Mouse (Mus musculus): Measurements from ENCODE around the gene Tex19.2. TPM values are rescaled to one million over a fixed set of nuclear protein-coding genes. Genes with fewer than 3 reads are reported as not detected.
"Not testable (repeated sequence)": the region's sequence is repeated elsewhere in the genome, so short reads cannot be mapped to it uniquely, and the experiment has no call there.

Tex19.2 gene
- polyA plus RNA-seq, 1 experiment from 2014 or later, result not detected

- Histone ChIP-seq H3K4me2 (ENCODE audit: low read depth) (no peak overlapping the region), H3K36me3 (ENCODE audit: control insufficient read depth, insufficient read depth, low read length) (no peaks in the 10 kb centered on the region), H3K27me3 (ENCODE audit: control insufficient read depth, insufficient read depth, low read length) (no peaks in the 10 kb centered on the region), H3K9ac (ENCODE audit: low read length) (no peak overlapping the region), H3K9me3 (ENCODE audit: control insufficient read depth, low read length) (no peaks in the 10 kb centered on the region), H3K4me3 (ENCODE audit: low read depth, low read length) (no peak overlapping the region), H3K4me1 (ENCODE audit: control insufficient read depth, insufficient read depth, low read length) (no peaks in the 10 kb centered on the region), H3K27ac (ENCODE audit: low read depth, low read length) (no peak overlapping the region)
- DNase-seq (ENCODE audit: low spot score) (no peak), ATAC-seq (ENCODE audit: insufficient read depth, low FRiP score, low TSS enrichment) (no peak)
- WGBS, result 83% methylated on average over 5 of the region's 5 CpGs
These were observed 33.3 kb downstream of the Tex19.2 start for GRCm38 (mm10) chr11:121085181-121085580.

GRCm38 (mm10) chr11:121082857-121083500 is 35.5 kb downstream of the Tex19.2 start:
- Histone ChIP-seq H3K9me3 (ENCODE audit: control insufficient read depth, low read length) (no peaks in the 10 kb centered on the region), H3K36me3 (ENCODE audit: control insufficient read depth, insufficient read depth, low read length) (no peaks in the 10 kb centered on the region), H3K4me3 (ENCODE audit: low read depth, low read length) (no peak overlapping the region), H3K27ac (ENCODE audit: low read depth, low read length) (no peak overlapping the region), H3K27me3 (ENCODE audit: control insufficient read depth, insufficient read depth, low read length) (no peaks in the 10 kb centered on the region), H3K9ac (ENCODE audit: low read length) (no peak overlapping the region), H3K4me2 (ENCODE audit: low read depth) (no peak overlapping the region), H3K4me1 (ENCODE audit: control insufficient read depth, insufficient read depth, low read length) (no peaks in the 10 kb centered on the region)
- 83% methylated on average over 6 of the region's 6 CpGs for WGBS
- no peak for DNase-seq (ENCODE audit: low spot score)
- ATAC-seq (ENCODE audit: insufficient read depth, low FRiP score, low TSS enrichment), result no peak

GRCm38 (mm10) chr11:121082250-121082649 is 36.2 kb downstream of the Tex19.2 start:
- Histone ChIP-seq H3K4me3 (ENCODE audit: low read depth, low read length) (no peak overlapping the region), H3K27ac (ENCODE audit: low read depth, low read length) (no peak overlapping the region), H3K27me3 (ENCODE audit: control insufficient read depth, insufficient read depth, low read length) (no peaks in the 10 kb centered on the region), H3K4me1 (ENCODE audit: control insufficient read depth, insufficient read depth, low read length) (no peaks in the 10 kb centered on the region), H3K36me3 (ENCODE audit: control insufficient read depth, insufficient read depth, low read length) (no peaks in the 10 kb centered on the region), H3K9me3 (ENCODE audit: control insufficient read depth, low read length) (no peaks in the 10 kb centered on the region), H3K4me2 (ENCODE audit: low read depth) (no peak overlapping the region), H3K9ac (ENCODE audit: low read length) (no peak overlapping the region)
- WGBS, result 85% methylated on average over 3 of the region's 3 CpGs
- no peak for ATAC-seq (ENCODE audit: insufficient read depth, low FRiP score, low TSS enrichment)
- no peak for DNase-seq (ENCODE audit: low spot score)

GRCm38 (mm10) chr11:121081120-121081519 is 37.4 kb downstream of the Tex19.2 start, which contains the start of gene Sectm1a:
TSS of gene Sectm1a (minus strand) at chr11:121081220.
- H3K4me3 ChIP-seq (ENCODE audit: low read depth, low read length), result no peak within 1 kb of the TSS
- 81% methylated on average over 3 of the region's 3 CpGs for WGBS
- no peak for DNase-seq (ENCODE audit: low spot score)

GRCm38 (mm10) chr11:121080330-121080729 is 38.1 kb downstream of the Tex19.2 start:
- DNase-seq (ENCODE audit: low spot score), result no peak
- H3K9ac ChIP-seq (ENCODE audit: low read length), result no peak overlapping the region
- H3K4me3 ChIP-seq (ENCODE audit: low read depth, low read length), result no peak overlapping the region
- no peak for ATAC-seq (ENCODE audit: insufficient read depth, low FRiP score, low TSS enrichment)
- no peaks in the 10 kb centered on the region for H3K27me3 ChIP-seq (ENCODE audit: control insufficient read depth, insufficient read depth, low read length)
- no peaks in the 10 kb centered on the region for H3K9me3 ChIP-seq (ENCODE audit: control insufficient read depth, low read length)
- no peak overlapping the region for H3K27ac ChIP-seq (ENCODE audit: low read depth, low read length)
- no peak overlapping the region for H3K4me2 ChIP-seq (ENCODE audit: low read depth)
- H3K36me3 ChIP-seq (ENCODE audit: control insufficient read depth, insufficient read depth, low read length), result no peaks in the 10 kb centered on the region
- no peaks in the 10 kb centered on the region for H3K4me1 ChIP-seq (ENCODE audit: control insufficient read depth, insufficient read depth, low read length)
- WGBS, result 93% methylated on average over 8 of the region's 8 CpGs

More at GRCm38 (mm10) chr11:121081120-121081519, 37.4 kb downstream of the Tex19.2 start, which contains the start of gene Sectm1a:
- ATAC-seq (ENCODE audit: insufficient read depth, low FRiP score, low TSS enrichment), result no peak
- no peaks in the 10 kb centered on the region for H3K36me3 ChIP-seq (ENCODE audit: control insufficient read depth, insufficient read depth, low read length)
- H3K4me2 ChIP-seq (ENCODE audit: low read depth), result no peak within 1 kb of the TSS
- H3K9ac ChIP-seq (ENCODE audit: low read length), result no peak within 1 kb of the TSS
- no peaks in the 10 kb centered on the region for H3K27me3 ChIP-seq (ENCODE audit: control insufficient read depth, insufficient read depth, low read length)
- no peak within 1 kb of the TSS for H3K27ac ChIP-seq (ENCODE audit: low read depth, low read length)
- no peaks in the 10 kb centered on the region for H3K4me1 ChIP-seq (ENCODE audit: control insufficient read depth, insufficient read depth, low read length)
- no peaks in the 10 kb centered on the region for H3K9me3 ChIP-seq (ENCODE audit: control insufficient read depth, low read length)

- H3K27me3 ChIP-seq (ENCODE audit: control insufficient read depth, insufficient read depth, low read length), result no peaks in the 10 kb centered on the region
- WGBS, result 77% methylated on average over 5 of the region's 5 CpGs
- no peaks in the 10 kb centered on the region for H3K36me3 ChIP-seq (ENCODE audit: control insufficient read depth, insufficient read depth, low read length)
- H3K27ac ChIP-seq (ENCODE audit: low read depth, low read length), result no peak overlapping the region
- no peaks in the 10 kb centered on the region for H3K9me3 ChIP-seq (ENCODE audit: control insufficient read depth, low read length)
- H3K4me1 ChIP-seq (ENCODE audit: control insufficient read depth, insufficient read depth, low read length), result no peaks in the 10 kb centered on the region
- DNase-seq (ENCODE audit: low spot score) (no peak), ATAC-seq (ENCODE audit: insufficient read depth, low FRiP score, low TSS enrichment) (no peak)
- no peak overlapping the region for H3K9ac ChIP-seq (ENCODE audit: low read length)
- no peak overlapping the region for H3K4me2 ChIP-seq (ENCODE audit: low read depth)
- no peak overlapping the region for H3K4me3 ChIP-seq (ENCODE audit: low read depth, low read length)
These were observed 42.8 kb downstream of the Tex19.2 start for GRCm38 (mm10) chr11:121075655-121076054.

GRCm38 (mm10) chr11:121069662-121070061 is 48.8 kb downstream of the Tex19.2 start:
- H3K4me3 ChIP-seq (ENCODE audit: low read depth, low read length); DNase-seq (ENCODE audit: low spot score); H3K27me3 ChIP-seq (ENCODE audit: control insufficient read depth, insufficient read depth, low read length); H3K4me2 ChIP-seq (ENCODE audit: low read depth); H3K36me3 ChIP-seq (ENCODE audit: control insufficient read depth, insufficient read depth, low read length); H3K27ac ChIP-seq (ENCODE audit: low read depth, low read length); H3K9ac ChIP-seq (ENCODE audit: low read length); ATAC-seq (ENCODE audit: insufficient read depth, low FRiP score, low TSS enrichment); H3K4me1 ChIP-seq (ENCODE audit: control insufficient read depth, insufficient read depth, low read length); H3K9me3 ChIP-seq (ENCODE audit: control insufficient read depth, low read length): not testable (repeated sequence)
- WGBS, result 92% methylated on average over 11 of the region's 16 CpGs

- Histone ChIP-seq H3K4me1 (ENCODE audit: control insufficient read depth, insufficient read depth, low read length) (no peaks in the 10 kb centered on the region), H3K27ac (ENCODE audit: low read depth, low read length) (no peak overlapping the region), H3K9ac (ENCODE audit: low read length) (no peak overlapping the region), H3K36me3 (ENCODE audit: control insufficient read depth, insufficient read depth, low read length) (no peaks in the 10 kb centered on the region), H3K4me2 (ENCODE audit: low read depth) (no peak overlapping the region), H3K9me3 (ENCODE audit: control insufficient read depth, low read length) (no peaks in the 10 kb centered on the region), H3K4me3 (ENCODE audit: low read depth, low read length) (no peak overlapping the region), H3K27me3 (ENCODE audit: control insufficient read depth, insufficient read depth, low read length) (no peaks in the 10 kb centered on the region)
- WGBS, result 87% methylated on average over 2 of the region's 2 CpGs
- DNase-seq (ENCODE audit: low spot score), result no peak
- ATAC-seq (ENCODE audit: insufficient read depth, low FRiP score, low TSS enrichment), result no peak
These were observed 50.6 kb downstream of the Tex19.2 start for GRCm38 (mm10) chr11:121067895-121068294.

All from neural tube, embryonic 11.5 days (tissue).